Mouse (Mus musculus): Measurements from ENCODE around the gene Trim15.

The Trim15 gene

DNA sequence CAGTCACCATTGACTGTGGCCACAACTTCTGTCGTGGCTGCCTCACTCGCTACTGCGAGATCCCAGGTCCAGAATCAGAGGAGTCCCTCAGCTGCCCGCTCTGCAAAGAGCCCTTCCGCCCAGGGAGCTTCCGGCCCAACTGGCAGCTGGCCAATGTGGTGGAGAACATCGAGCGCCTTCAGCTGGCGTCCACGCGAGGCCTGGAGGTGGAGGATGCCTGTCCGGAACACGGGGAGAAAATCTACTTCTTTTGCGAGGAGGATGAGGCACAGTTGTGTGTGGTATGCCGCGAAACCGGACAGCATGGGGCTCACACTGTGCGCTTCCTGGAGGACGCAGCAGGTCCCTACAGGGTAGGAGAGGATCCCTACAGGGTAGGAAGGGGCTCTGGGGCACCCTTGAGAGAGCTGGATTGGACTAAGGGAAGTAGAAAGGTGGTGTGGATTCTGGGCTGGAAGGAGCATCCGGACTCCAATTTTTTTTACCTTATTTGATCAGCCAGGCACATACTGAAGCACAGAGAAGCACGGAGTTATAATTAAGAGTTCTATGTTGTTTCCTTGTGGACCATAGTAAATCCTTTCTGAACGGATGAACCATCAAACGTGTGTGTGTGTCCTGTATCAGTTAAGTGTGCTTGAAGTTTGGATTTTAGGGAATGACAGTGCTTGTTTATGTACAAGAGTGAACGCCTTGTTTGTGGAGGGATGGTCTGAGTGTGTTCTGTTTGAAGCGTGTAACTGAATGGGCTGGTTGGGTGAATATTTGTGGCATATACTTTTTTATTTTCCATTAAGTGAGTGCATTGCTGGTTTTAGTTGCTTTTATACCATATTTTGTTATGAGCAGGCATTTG is 3.2 kb upstream of the Trim15 start:
- intact Hi-C loops (cut with DNase I): no loop called here

DNA sequence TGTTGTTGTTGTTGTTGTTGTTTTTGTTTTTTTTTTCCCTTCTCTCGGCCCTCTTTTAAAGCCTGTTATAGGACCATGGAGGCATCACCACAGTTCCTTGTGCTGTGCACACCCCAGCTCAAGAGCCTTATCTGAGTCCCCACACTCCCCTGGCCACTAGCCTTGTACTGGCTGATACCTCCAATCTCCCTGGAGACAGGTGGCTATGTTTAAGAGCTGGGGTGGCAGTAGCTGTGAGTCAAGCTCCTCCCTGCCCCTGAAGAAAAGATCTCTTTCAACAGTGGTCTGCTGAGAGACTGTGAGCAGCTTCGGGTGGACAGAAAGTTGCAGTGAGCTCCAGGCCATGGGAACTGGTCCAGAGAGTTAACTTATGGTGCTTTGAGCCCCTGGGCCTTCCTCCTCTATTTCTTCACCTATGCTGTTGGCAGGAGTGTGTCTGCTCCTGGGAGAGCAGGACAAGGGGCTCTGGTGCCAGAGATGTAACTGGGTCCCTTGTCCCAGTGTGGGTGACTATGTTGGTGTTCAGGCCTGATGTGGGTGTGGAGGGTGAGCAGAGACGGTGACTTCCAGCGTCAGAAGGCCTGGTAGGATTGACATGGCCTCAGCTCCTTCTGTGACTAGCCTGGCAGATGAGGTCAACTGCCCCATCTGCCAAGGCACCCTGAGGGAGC is 2.4 kb upstream of the Trim15 start, which contains the start of gene Trim10:
Trim10 (plus strand) TSS at position 291 of the 671 bp plus-strand sequence.
- intact Hi-C loops (cut with DNase I): no loop called here

GRCm38 (mm10) chr17:36868836-36869235 is 1.8 kb upstream of the Trim15 start:
- intact Hi-C loops (cut with DNase I): no loop called here

DNA sequence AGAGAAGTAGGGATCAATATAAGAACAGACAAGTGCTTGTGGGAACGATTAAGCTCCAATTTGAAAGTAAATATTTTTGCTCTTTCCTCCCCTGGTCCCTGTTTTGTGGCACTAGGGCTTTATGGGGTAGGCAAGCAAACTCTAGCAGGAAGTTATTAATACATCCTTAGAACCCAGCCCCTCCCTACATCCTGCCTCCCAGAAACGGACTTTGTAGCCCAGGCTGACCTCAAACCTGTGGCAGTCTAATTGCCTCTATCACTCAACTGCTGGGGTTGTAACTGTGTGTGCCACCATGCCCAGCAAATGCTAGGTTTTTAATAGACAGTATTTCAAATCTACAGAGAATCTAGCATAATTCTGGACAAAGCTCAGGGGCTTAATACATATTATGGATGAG is 5.3 kb downstream of the Trim15 start:
- intact Hi-C loops (cut with DNase I): no loop called here

GRCm38 (mm10) chr17:36858181-36858580 is 8.8 kb downstream of the Trim15 start:
- intact Hi-C loops (cut with DNase I): no loop called here

- intact Hi-C loops (cut with DNase I): no loop called here
These were observed 10.8 kb downstream of the Trim15 start for GRCm38 (mm10) chr17:36856236-36856635.

DNA sequence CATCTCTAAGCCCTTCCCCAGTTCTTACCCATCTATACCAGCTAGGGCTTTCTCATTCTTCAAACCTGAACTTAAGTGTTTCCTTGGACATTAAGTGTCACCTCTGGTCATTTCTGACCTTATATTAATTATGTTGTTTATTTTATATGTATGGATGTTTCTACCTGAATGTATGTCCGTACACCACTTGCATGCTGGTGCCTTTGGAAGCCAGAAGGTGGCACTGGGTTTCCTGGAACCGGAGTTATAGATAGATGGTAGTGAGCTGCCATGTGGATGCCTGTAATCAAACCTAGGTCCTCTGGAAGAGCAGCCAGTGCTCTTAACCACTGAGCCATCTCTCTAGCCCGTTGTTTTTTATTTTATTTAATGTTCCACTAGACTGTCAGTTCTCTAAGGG is 11.5 kb downstream of the Trim15 start:
- intact Hi-C loops (cut with DNase I): no loop called here

DNA sequence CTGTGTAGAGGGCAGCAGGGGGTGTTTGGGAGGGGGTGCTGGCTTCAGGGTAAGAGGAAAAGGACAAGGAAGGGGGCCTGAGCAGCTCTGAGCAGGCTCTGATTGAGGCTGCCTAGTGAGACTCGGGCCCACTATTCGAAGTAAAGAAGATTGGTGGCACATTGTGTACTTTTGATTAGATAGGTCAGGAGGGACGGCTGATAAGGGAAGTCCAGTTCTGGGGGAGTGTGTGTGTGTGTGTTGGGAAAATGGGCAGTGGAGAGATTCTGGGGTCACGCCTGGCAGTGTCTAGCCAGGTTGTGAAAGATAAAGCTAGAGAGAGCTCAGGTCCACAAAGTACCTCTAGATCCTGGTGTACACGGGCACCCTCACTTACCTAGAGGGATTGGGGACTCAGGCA is 15.4 kb downstream of the Trim15 start:
- intact Hi-C loops (cut with DNase I): no loop called here

DNA sequence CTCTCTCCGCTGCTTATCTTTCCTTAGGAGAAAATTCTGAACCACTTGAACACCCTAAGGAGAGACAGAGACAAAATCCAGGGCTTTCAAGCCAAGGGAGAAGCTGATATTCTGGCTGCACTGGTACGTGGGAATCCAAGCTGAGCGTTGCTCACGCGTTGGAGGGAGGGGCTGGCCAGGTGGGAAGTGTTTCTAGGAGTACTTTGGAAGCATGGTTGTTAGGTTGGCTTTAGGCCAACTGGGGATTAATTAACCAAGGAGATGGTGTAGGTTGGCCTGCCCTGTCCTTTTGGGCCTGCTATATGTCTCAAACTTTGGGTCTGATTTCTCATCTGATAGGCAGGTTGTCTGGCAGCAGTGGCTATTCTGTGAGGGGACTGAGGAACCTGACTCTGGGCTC is 15.8 kb downstream of the Trim15 start:
- intact Hi-C loops (cut with DNase I): no loop called here

DNA sequence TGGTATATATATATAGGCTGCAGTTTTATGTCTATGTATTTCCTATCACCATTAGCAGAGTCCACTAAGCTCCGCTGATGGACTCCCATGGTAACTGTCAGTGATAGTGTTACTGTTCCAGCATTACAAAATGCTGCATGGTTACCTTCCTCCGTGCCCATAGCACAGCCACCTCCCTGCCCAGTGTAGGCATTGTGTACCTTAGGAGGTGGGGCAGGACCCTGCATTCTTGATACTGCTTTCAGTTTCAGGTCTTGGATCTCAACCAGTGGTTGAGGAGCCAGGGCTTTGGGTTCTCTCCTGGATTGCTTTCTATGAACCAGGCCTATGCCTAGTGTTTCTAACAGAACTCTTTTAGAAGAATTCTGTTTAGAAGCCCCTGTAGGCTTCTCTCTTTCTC is 17.0 kb downstream of the Trim15 start:
- intact Hi-C loops (cut with DNase I): no loop called here

GRCm38 (mm10) chr17:36848911-36849310 is 18.1 kb downstream of the Trim15 start:
- intact Hi-C loops (cut with DNase I): no loop called here

- intact Hi-C loops (cut with DNase I): no loop called here
These were observed 22.3 kb downstream of the Trim15 start for GRCm38 (mm10) chr17:36844725-36845124.

- intact Hi-C loops (cut with DNase I): no loop called here
These were observed 22.7 kb downstream of the Trim15 start for GRCm38 (mm10) chr17:36844286-36844719.

DNA sequence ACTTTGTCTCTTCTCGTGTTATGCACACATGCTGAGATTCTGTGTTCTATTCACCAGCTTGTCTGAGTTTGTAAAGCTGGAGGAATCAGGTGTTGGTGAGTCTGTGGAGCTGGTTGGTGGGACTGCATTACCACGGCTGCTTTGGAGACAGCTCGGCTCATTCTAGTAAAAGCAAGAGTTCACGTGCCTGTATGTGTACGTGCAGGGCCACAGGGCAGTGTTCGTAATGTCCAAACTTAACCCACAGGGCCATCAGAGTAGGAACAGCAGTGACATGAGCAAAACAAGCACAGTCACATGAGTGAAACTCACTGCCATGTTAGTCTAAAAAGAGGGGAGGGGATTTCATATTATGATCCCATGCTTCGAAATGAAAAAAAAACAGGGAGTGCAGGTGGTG is 23.3 kb downstream of the Trim15 start:
- intact Hi-C loops (cut with DNase I): no loop called here

DNA sequence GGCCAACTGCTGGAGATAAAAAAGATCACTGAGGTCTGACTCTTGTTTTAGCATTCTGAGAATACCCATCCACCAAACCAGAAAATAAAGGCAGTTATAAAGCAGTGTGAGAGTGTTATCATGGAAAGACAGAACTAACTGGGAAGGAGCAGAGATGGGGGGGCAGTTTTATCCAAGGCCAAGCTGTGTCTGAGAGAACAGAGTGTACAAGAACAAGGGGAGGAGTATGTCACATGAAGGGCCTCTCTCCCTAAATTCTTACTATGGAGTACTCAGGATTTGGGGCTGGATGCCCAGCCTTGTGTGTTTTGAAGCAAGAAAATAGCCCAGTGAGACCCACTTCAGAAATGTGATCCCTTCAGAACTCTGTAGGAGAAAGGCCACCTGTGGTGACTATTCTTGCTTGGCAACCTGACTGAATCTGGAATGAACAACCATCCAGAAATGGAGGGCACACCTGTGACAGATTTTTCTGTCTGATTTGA is 26.0 kb downstream of the Trim15 start:
- intact Hi-C loops (cut with DNase I): no loop called here

- intact Hi-C loops (cut with DNase I): no loop called here
These were observed 27.1 kb downstream of the Trim15 start for GRCm38 (mm10) chr17:36839931-36840330.

DNA sequence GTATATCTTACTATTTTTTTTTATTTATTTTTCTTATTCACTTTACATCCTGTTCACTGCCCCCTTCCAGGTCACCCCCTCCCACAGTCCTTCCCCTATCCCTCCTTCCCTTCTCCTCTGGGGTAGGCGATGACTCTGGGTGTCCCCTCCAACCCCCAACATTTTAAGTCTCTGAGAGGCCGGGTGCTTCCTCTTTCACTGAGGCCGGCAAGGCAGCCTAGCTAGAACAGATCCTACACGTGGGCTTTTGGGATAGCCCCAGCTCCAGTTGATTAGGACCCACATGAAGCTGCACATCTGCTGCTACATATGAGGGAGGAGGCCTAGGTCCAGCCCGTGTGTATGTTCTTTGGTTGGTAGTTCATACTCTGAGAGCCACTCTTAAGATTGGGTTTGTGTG is 28.0 kb downstream of the Trim15 start:
- intact Hi-C loops (cut with DNase I): no loop called here

GRCm38 (mm10) chr17:36836874-36837647 is 29.9 kb downstream of the Trim15 start, which contains the start of gene Trim26:
TSS of gene Trim26 (plus strand) at chr17:36837134.
- intact Hi-C loops (cut with DNase I): no loop called here

- intact Hi-C loops (cut with DNase I): no loop called here
These were observed 30.6 kb downstream of the Trim15 start for GRCm38 (mm10) chr17:36836427-36836812.

DNA sequence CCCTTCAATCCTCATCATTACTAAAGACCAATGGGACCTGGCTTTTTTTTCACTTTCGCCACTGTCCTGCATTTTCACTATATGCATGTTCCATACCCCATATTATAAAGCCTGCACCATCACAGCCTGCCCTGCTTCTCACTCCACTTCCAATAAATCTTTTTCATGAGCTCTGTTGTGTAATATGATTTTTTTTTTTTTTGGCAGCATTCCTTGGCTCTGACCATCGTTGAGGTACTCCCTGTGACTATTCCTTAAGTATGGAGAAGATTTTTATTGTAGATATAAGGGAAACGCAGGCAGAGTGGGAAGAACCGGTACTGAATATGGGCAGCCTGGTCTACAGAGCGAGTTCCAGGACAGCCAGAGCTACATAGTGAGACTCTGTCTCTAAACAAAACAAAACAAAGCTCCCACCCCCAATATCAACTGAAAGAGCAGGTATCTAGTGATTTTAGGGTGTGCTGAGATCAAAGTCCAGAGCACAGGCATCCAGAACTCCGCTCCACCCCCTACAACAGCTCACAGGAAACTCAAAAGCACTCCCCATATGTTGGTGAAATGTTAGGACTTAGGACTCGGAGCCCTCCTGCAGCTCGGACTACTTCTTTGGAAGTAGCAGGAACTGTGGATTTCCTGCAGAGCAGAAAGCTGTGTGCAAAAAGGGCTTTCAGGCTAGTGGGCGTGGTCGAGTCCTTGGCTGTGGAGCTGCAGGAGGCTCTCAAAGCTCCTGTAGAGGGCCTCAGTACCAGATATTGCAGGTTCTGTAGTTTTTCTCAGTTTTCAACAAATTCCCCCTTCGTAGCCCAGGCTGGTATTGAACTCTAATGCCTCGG is 31.2 kb downstream of the Trim15 start:
- intact Hi-C loops (cut with DNase I): no loop called here

DNA sequence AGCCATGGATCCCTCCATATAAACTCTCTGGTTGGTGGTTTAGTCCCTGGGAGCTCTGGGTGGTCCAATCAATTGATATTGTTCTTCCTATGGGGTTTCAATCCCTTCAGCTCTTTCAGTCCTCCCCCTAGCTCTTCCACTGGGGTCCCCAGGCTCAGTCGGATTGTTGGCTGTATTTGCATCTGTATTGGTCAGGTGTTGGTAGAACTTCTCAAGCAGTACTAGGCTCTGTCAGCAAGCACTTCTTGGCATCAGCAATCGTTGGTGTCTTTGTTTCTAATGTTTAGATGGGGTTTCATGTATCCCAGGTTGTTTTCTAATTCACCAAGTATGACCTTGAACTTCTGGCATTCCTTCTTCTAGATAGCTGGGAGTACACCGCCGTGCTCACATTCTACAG is 34.3 kb downstream of the Trim15 start:
- intact Hi-C loops (cut with DNase I): no loop called here

All from adrenal gland (tissue).